In the genomic region with DNA sequence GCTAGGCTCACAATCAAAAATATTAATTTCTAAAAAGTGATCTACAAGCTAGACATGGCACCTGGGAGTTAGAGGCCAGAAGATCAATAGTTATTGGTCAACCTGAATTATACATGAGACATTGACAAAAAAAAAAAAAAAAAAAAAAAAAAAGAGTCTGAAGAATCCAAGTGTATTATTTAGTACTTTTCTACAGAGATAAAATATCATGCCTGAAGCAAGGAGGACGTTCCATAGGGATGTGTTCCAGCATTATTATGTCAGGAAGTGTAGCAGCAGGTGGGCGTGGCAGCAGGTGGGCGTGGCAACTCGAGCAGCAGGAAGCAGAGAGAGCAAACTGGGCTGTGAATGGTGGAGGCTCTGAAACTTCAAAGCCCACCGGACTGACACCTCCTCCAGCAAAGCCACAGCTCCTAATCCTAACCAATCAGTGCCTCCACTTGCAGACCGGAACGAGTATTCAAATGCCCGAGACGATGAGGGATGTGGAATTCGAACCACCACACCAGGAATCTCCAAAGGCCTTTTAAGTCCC, we compare ENCODE assay signal across 20 mouse cellular contexts. TPM values are rescaled to one million over a fixed set of nuclear protein-coding genes. Genes with fewer than 3 reads are reported as not detected.
DNase-seq lines count a peak whose midpoint lies in the region; TF ChIP-seq lines count a peak whose summit lies in the region.
"Had no signal": no experiment of that assay in that cellular context is flagged by ENCODE, and none has a peak within 500 bp of the region (broad histone marks: within the 10 kb centered on the region; RNA-seq: fewer than 3 reads in every experiment).

No protein-coding gene starts in this region.

- H3K4me3 ChIP-seq in testis, adult 2 months (ENCODE audit: control insufficient read depth, low read depth, low read length): peak overlapping the region; percentile 54
- H3K4me3 ChIP-seq in MEL (ENCODE audit: control insufficient read depth in 1 of 2, insufficient read depth in 1 of 2, low read depth in 2 of 2, low read length in 2 of 2): peak overlapping the region in 1 of 2 experiments; percentile 33; a peak in 2 of 4 replicates
- H3K4me3 ChIP-seq in bone marrow macrophage, adult 2 months (ENCODE audit: insufficient read depth, low read length): no peak overlapping the region
- H3K4me3 ChIP-seq: forebrain, embryonic 10.5 days; forebrain, embryonic 13.5 days; hindbrain, embryonic 12.5 days; hindbrain, embryonic 15.5 days had no signal

- H3K4me1 ChIP-seq in testis, adult 2 months (ENCODE audit: control insufficient read depth, insufficient read depth, low read length): peaks cover 2% of the 10 kb centered on the region
- H3K4me1 ChIP-seq in MEL (ENCODE audit: control insufficient read depth in 1 of 2, insufficient read depth in 2 of 2, low read length in 2 of 2): peaks cover 35 to 55% of the 10 kb centered on the region in 2 experiments
- H3K4me1 ChIP-seq in bone marrow macrophage, adult 2 months (ENCODE audit: control insufficient read depth, insufficient read depth, low read length): peaks cover 73% of the 10 kb centered on the region
- H3K4me1 ChIP-seq: forebrain, embryonic 10.5 days; forebrain, embryonic 13.5 days; hindbrain, embryonic 12.5 days; hindbrain, embryonic 15.5 days had no signal

- TF ChIP-seq POLR2A in testis, adult 2 months (IDR thresholded peaks at IDR 0.05; ENCODE audit: control insufficient read depth, low read depth, low read length): peak; percentile 53; the same call in 1 of the 2 replicates
- peak in 1 of 2 experiments; percentile 19; a peak in 1 of 4 replicates for TF ChIP-seq POLR2A in MEL (IDR thresholded peaks at IDR 0.05; ENCODE audit: control insufficient read depth in 1 of 2, insufficient read depth in 1 of 2, low read depth in 1 of 2, low read length in 2 of 2, poor library complexity in 1 of 2)
- TF ChIP-seq POLR2A in bone marrow macrophage, adult 2 months (IDR thresholded peaks at IDR 0.05; ENCODE audit: borderline replicate concordance, low read depth, low read length): no peak

- H3K9me3 ChIP-seq in MEL (replicated peaks; ENCODE audit: insufficient read depth, low read length): no peaks in the 10 kb centered on the region
- H3K9me3 ChIP-seq: forebrain, embryonic 10.5 days; forebrain, embryonic 13.5 days; G1E; hindbrain, embryonic 12.5 days; hindbrain, embryonic 15.5 days had no signal

- H3K79me2 ChIP-seq in MEL (ENCODE audit: control insufficient read depth, insufficient read depth, low read length, poor library complexity): peaks cover 1% of the 10 kb centered on the region; the same call in 1 of the 2 replicates

- H3K36me3 ChIP-seq in testis, adult 2 months (ENCODE audit: control insufficient read depth, insufficient read depth, low read length): no peaks in the 10 kb centered on the region
- peaks cover 0 to 44% of the 10 kb centered on the region in 2 experiments; a peak in 2 of 4 replicates for H3K36me3 ChIP-seq in MEL (ENCODE audit: control insufficient read depth in 1 of 2, insufficient read depth in 2 of 2, low read length in 2 of 2)
- H3K36me3 ChIP-seq: forebrain, embryonic 10.5 days; G1E; hindbrain, embryonic 12.5 days; hindbrain, embryonic 15.5 days had no signal

- no peaks in the 10 kb centered on the region for H3K27me3 ChIP-seq in testis, adult 2 months (ENCODE audit: control insufficient read depth, insufficient read depth, low read length)
- H3K27me3 ChIP-seq in MEL (ENCODE audit: control insufficient read depth in 1 of 2, insufficient read depth in 2 of 2, low read length in 2 of 2): no peaks in the 10 kb centered on the region
- H3K27me3 ChIP-seq: forebrain, embryonic 13.5 days; hindbrain, embryonic 12.5 days; hindbrain, embryonic 15.5 days had no signal

- TF ChIP-seq EP300 in MEL (IDR thresholded peaks at IDR 0.05; ENCODE audit: low read depth in 1 of 2, low read length in 2 of 2): 0 out of 4 replicates have a peak, but pooled peaks of 1 of the 2 experiments have one; percentile 23

- no peak for TF ChIP-seq CTCF in testis, adult 2 months (IDR thresholded peaks at IDR 0.05; ENCODE audit: control insufficient read depth, insufficient read depth, insufficient replicate concordance, low read depth, low read length)
- TF ChIP-seq CTCF in MEL (IDR thresholded peaks at IDR 0.05 in 2 of 3, conservative IDR thresholded peaks at IDR 0.05 in 1 of 3; ENCODE audit: control insufficient read depth in 1 of 3, insufficient read depth in 1 of 3, low read depth in 2 of 3, low read length in 3 of 3, poor library complexity in 1 of 3, severe bottlenecking in 1 of 3): no peak
- no peak for TF ChIP-seq CTCF in bone marrow macrophage, adult 2 months (IDR thresholded peaks at IDR 0.05; ENCODE audit: low read depth, low read length)

- no peak for TF ChIP-seq RAD21 in MEL (IDR thresholded peaks at IDR 0.05; ENCODE audit: low read depth, low read length)

- no peak overlapping the region for H3K9ac ChIP-seq in MEL (ENCODE audit: control insufficient read depth, low read depth, low read length, poor library complexity, severe bottlenecking)
- H3K9ac ChIP-seq: forebrain, embryonic 13.5 days; hindbrain, embryonic 12.5 days; hindbrain, embryonic 15.5 days had no signal

- no peak overlapping the region for H3K27ac ChIP-seq in testis, adult 2 months (ENCODE audit: control insufficient read depth, insufficient read depth, low read depth, low read length)
- peak overlapping the region; percentile 51 for H3K27ac ChIP-seq in MEL (ENCODE audit: control insufficient read depth, low read depth, low read length)
- H3K27ac ChIP-seq in bone marrow macrophage, adult 2 months (ENCODE audit: insufficient read depth, low read depth, low read length): peak overlapping the region; percentile 32; the same call in 1 of the 2 replicates
- H3K27ac ChIP-seq: forebrain, embryonic 10.5 days; forebrain, embryonic 13.5 days; hindbrain, embryonic 12.5 days; hindbrain, embryonic 15.5 days had no signal

- no peak for DNase-seq in testis, postnatal 10 days (ENCODE audit: low spot score)
- DNase-seq in MEL (ENCODE audit: low read depth, low spot score) (peak; percentile 75), adipocyte (ENCODE audit: low spot score) (no peak)
- no peak for DNase-seq in cerebellum, adult 18-20 months
- no peak for DNase-seq in thymus, postnatal 4 days
- DNase-seq: adrenal gland, adult 2 months; adrenal gland, postnatal 14 days; B cell, adult 2 months; cerebellum, adult 11-12 months; cerebellum, adult 9-10 months; cerebellum, postnatal 14 days; gastrocnemius, postnatal 14 days; heart, adult 11 months had no signal

TF ChIP-seq in MEL, 35 proteins besides CTCF, POLR2A, EP300 and RAD21:
- TF ChIP-seq SIN3A (IDR thresholded peaks at IDR 0.05; ENCODE audit: low read length) (peak; percentile 37; the same call in 1 of the 2 replicates), NRF1 (IDR thresholded peaks at IDR 0.05; ENCODE audit: insufficient read depth, low read depth, low read length, poor library complexity, severe bottlenecking) (no peak), ZNF384 (IDR thresholded peaks at IDR 0.05; ENCODE audit: low read depth, low read length) (peak; percentile 84), CHD1 (IDR thresholded peaks at IDR 0.05; ENCODE audit: low read depth, low read length) (0 out of 2 replicates have a peak, but pooled peaks have one; percentile 41), ELF1 (IDR thresholded peaks at IDR 0.05; ENCODE audit: low read depth, low read length) (peak; percentile 77), E2F4 (IDR thresholded peaks at IDR 0.05; ENCODE audit: borderline replicate concordance, low read depth, low read length) (no peak), TBP (IDR thresholded peaks at IDR 0.05; ENCODE audit: low read depth, low read length) (peak; percentile 26; the same call in 1 of the 2 replicates), NELFE (IDR thresholded peaks at IDR 0.05; ENCODE audit: low read depth, low read length) (peak; percentile 10; the same call in 1 of the 2 replicates)

RNA-seq across cellular contexts. Expression of a gene that starts 41.6 kb away (rescaled TPM):
- polyA plus RNA-seq in testis, adult 2 months (2012; rRNA removed): 4.7 and 4.8 TPM in 2 replicates
- total RNA-seq in MEL (2012; rRNA removed): 44.8 and 65.7 TPM in 2 replicates
- polyA plus RNA-seq in MEL (2012; ENCODE audit: insufficient read depth in 1 of 2, insufficient read length in 2 of 2, low read depth in 1 of 2, low replicate concordance in 2 of 2, missing spikeins in 1 of 2): 10 to 100 TPM; 26.2 to 33.4 TPM
- 155 and 166 TPM in 2 replicates for polyA plus RNA-seq in bone marrow macrophage, adult 2 months (2012; ENCODE audit: insufficient read depth, insufficient read length, missing spikeins)
